Mouse (Mus musculus) heart, embryonic 14.5 days (tissue): ENCODE data around the gene Pkd1l3. TPM values are rescaled to one million over a fixed set of nuclear protein-coding genes. Genes with fewer than 3 reads are reported as not detected.
A peak's percentile ranks its signal among the peaks of the same experiment; 100 is the strongest.

Experiments
- ATAC-seq: fragments of 200-750 bp; cut with Nextera tagmentation; 2 replicates; pipeline ENCODE4 v1.8.0; 2017; ENCODE audit warnings: low read depth, moderate TSS enrichment; ENCODE audit not compliant: insufficient number of reproducible peaks, insufficient read depth, low FRiP score
- H3K27ac ChIP-seq, 2 experiments: fragments of 200-500 bp in 1 of 2; fragments of 300-500 bp in 1 of 2; sonication (generic) in 1 of 2; replicated peaks in 1 of 2; 2 replicates each; pipeline ENCODE4 v1.5.1; 2012 to 2014; ENCODE audit warnings: low read depth in 2 of 2, low read length in 2 of 2, control low read depth in 1 of 2, mild to moderate bottlenecking in 1 of 2, mixed read lengths in 1 of 2; ENCODE audit not compliant: control insufficient read depth in 1 of 2, insufficient read depth in 1 of 2
- H3K27me3 ChIP-seq: fragments of 300-500 bp; sonication (generic); 2 replicates; pipeline ENCODE4 v1.6.1; 2014; ENCODE audit warnings: mild to moderate bottlenecking, low read length, control low read depth; ENCODE audit not compliant: control insufficient read depth, insufficient read depth
- H3K36me3 ChIP-seq: fragments of 300-500 bp; sonication (generic); 2 replicates; pipeline ENCODE4 v1.6.1; 2014; ENCODE audit warnings: mild to moderate bottlenecking, control low read depth, low read length, mixed read lengths; ENCODE audit not compliant: control insufficient read depth, insufficient read depth
- H3K4me1 ChIP-seq, 2 experiments: fragments of 200-500 bp in 1 of 2; fragments of 300-500 bp in 1 of 2; sonication (generic) in 1 of 2; 2 replicates each; pipeline ENCODE4 v1.6.1; 2012 to 2014; ENCODE audit warnings: low read length in 2 of 2, control low read depth in 1 of 2, mixed read lengths in 1 of 2; ENCODE audit not compliant: control insufficient read depth in 2 of 2, insufficient read depth in 2 of 2
- H3K4me2 ChIP-seq: fragments of 300-500 bp; sonication (generic); 2 replicates; pipeline ENCODE4 v1.6.1; 2014; ENCODE audit warnings: mild to moderate bottlenecking, low read length
- H3K4me3 ChIP-seq, 2 experiments: fragments of 200-500 bp in 1 of 2; fragments of 300-500 bp in 1 of 2; sonication (generic) in 1 of 2; 2 replicates each; pipeline ENCODE4 v1.5.1; 2012 to 2014; ENCODE audit warnings: low read length in 2 of 2, mild to moderate bottlenecking in 2 of 2, control low read depth in 1 of 2, low read depth in 1 of 2, moderate library complexity in 1 of 2; ENCODE audit not compliant: control insufficient read depth in 1 of 2, insufficient read depth in 1 of 2
- H3K9ac ChIP-seq: fragments of 300-500 bp; sonication (generic); 2 replicates; pipeline ENCODE4 v1.6.1; 2014; ENCODE audit warnings: mild to moderate bottlenecking, low read length
- H3K9me3 ChIP-seq: fragments of 300-500 bp; sonication (generic); 2 replicates; pipeline ENCODE4 v1.6.1; 2016; ENCODE audit warnings: low read length, control low read depth; ENCODE audit not compliant: control insufficient read depth
- WGBS: fragments of 180-500 bp; shearing (Covaris S2); extraction: QIAGEN DNeasy Blood & Tissue Kit; methylation state at CpG from one replicate; pipeline ENCODE4 v1.1.7; 2014; 5-methylcytosine and 5-hydroxymethylcytosine counted together
- polyA plus RNA-seq: library from polyadenylated mRNA; unstranded; fragments of >200 nt; fragmentation: Nextera tagmentation; extraction: Ambion mirVana; gene quantifications from 2 replicates; pipeline ENCODE4 v1.2.1, GENCODE M21; 2014

Gene Pkd1l3
- 0.15 TPM in 1 of 2 replicates, not detected in the other for polyA plus RNA-seq

DNA sequence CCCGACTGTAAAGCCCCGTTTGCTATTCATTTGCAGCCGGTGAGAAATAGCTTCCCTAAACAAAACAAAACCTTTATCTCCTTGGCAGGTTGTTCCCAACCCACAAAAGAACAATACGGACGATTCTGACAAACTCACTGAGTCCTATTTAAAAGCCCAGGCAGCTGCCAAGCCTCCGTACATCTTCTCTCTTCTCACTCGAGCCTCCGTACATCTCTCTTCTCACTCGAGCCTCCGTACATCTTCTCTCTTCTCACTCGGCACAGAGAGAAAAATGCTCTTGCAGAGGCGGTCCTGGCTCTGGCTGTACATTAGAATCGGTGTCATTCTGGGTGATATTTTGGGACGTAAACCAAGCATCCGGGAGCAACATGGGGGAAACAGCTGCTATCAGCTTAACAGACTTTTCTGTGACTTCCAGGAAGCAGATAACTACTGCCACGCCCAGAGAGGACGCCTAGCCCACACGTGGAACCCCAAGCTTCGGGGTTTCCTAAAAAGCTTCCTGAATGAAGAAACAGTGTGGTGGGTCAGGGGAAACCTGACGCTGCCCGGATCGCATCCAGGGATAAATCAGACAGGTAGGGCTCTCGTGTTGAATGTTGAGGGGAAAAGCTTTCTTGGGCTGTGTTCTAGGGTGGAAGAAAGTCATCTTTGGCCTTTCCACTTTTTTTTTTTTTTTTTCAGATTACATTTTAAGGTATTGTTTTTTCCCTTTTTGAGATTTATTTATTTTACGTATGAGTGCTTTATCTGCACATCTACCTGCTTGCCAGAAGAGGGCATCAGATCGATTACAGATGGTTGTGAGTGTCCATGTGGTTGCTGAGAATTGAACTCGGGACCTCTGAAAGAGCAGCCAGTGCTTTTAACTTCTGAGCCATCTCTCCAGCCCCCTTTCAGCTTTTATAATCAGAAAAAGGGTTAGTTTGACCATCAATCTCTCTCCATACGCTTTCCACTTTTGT is at the start of gene Pkd1l3:
Gene Pkd1l3, plus strand, starts transcription at position 275 of the 968 bp plus-strand sequence.
- WGBS: 44% methylated on average over 27 of the region's 27 CpGs
- Histone ChIP-seq H3K9me3 (no peaks in the 10 kb centered on the region), H3K27ac (no peak within 1 kb of the TSS), H3K4me2 (peak within 1 kb of the TSS; percentile 34), H3K27me3 (no peaks in the 10 kb centered on the region), H3K36me3 (no peaks in the 10 kb centered on the region), H3K4me3 (no peak within 1 kb of the TSS), H3K9ac (no peak within 1 kb of the TSS), H3K4me1 (no peaks in the 10 kb centered on the region)
- ATAC-seq: no peak

- peaks cover 41% of the 10 kb centered on the region for H3K36me3 ChIP-seq
- H3K4me1 ChIP-seq: peaks cover 3 to 15% of the 10 kb centered on the region in 2 experiments
- peak overlapping the region; percentile 94 to 95; a peak in 3 of 4 replicates for H3K27ac ChIP-seq
- no peaks in the 10 kb centered on the region for H3K27me3 ChIP-seq
- no peaks in the 10 kb centered on the region for H3K9me3 ChIP-seq
- peak overlapping the region; percentile 86 to 94 for H3K4me3 ChIP-seq
- no peak for ATAC-seq
- WGBS: 3% methylated on average over 10 of the region's 10 CpGs
- peak overlapping the region; percentile 96 for H3K9ac ChIP-seq
- H3K4me2 ChIP-seq: peak overlapping the region; percentile 81
These were observed 49.6 kb upstream of the Pkd1l3 start for GRCm38 (mm10) chr8:109564766-109565165.

DNA sequence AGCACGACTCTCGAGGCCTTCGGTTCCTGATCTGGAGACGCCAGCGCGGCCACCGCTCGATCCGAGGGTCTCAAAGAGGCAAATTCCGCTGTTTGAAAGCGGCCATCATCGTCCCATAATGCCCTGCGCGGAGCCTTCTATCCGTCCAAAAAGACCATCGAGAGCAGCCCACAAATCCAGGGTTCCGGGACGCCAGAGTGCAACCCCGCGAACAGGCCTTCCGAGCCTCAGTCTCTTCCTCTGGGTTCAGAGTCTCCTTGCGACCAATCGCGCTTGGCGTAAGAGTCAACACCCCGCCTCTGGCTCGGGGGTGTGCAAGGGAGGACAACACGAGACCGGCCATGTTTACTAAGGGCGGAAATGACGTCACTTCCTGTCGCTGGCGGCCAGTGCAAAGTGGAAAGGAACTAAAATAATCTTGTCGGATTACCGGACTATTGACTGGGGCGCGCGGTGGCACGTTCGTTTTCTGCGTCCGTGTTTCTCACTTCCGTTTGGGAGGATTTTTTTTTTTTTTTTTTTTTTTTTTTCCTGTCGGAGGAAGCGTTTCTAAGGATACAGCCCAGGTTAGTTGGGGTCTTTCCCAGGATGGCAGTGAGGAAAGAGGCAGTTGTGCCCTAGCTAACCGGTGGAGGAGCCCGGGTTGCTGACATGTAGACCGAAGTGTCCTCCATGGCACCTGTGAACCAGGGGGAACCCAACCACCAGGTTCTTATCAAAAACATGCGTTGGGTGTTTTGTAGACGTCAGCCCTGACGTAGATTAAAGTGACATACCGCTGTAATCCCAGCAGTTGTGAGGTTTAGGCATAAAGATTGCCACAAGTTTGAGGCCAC is 48.6 kb upstream of the Pkd1l3 start, which contains the start of the genes Dhx38 and Txnl4b:
Gene Dhx38, minus strand, starts transcription at position 364 of the 836 bp plus-strand sequence.
Gene Txnl4b, plus strand, starts transcription at position 395 of the 836 bp plus-strand sequence.
- peaks cover 41% of the 10 kb centered on the region for H3K36me3 ChIP-seq
- H3K27ac ChIP-seq: peak within 1 kb of the TSS; percentile 94 to 95
- peak within 1 kb of the TSS; percentile 86 to 94 for H3K4me3 ChIP-seq
- peaks cover 3 to 15% of the 10 kb centered on the region in 2 experiments for H3K4me1 ChIP-seq
- no peaks in the 10 kb centered on the region for H3K9me3 ChIP-seq
- H3K27me3 ChIP-seq: no peaks in the 10 kb centered on the region
- peak; percentile 100 for ATAC-seq
- H3K4me2 ChIP-seq: peak within 1 kb of the TSS; percentile 81
- peak within 1 kb of the TSS; percentile 96 for H3K9ac ChIP-seq
- under 1% methylated on average over 52 of the region's 52 CpGs for WGBS

DNA sequence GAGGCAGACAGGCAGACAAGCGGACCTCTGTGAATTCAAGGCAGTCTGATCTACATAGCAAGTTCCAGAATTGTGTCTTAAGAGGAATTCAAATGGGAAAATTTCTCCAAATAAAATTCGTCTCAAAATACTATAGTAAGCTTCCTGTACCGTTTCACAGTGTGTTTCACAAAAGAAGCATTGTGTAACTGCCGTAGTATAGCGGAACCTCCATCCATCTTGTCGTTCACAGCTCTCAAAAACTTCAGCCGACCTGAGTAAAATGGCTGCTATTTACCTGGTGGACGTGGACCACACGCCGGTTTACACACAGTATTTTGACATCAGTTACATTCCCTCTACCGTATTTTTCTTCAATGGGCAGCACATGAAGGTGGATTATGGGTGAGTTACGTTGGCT is 43.2 kb upstream of the Pkd1l3 start:
- no peak overlapping the region for H3K27ac ChIP-seq
- 86% methylated on average over 12 of the region's 12 CpGs for WGBS

GRCm38 (mm10) chr8:109576311-109576710 is 38.0 kb upstream of the Pkd1l3 start:
- 77% methylated on average over 4 of the region's 4 CpGs for WGBS
- no peak overlapping the region for H3K4me2 ChIP-seq
- ATAC-seq: no peak
- no peak overlapping the region for H3K4me3 ChIP-seq
- no peaks in the 10 kb centered on the region for H3K27me3 ChIP-seq
- no peaks in the 10 kb centered on the region for H3K9me3 ChIP-seq
- peaks cover 16% of the 10 kb centered on the region for H3K36me3 ChIP-seq
- H3K27ac ChIP-seq: no peak overlapping the region
- no peak overlapping the region for H3K9ac ChIP-seq
- no peaks in the 10 kb centered on the region; a peak in 1 of 4 replicates for H3K4me1 ChIP-seq

More for the DNA sequence above, 43.2 kb upstream of the Pkd1l3 start:
- no peak overlapping the region for H3K4me2 ChIP-seq
- no peak for ATAC-seq
- no peak overlapping the region for H3K4me3 ChIP-seq
- peaks cover 3% of the 10 kb centered on the region in 2 experiments; a peak in 3 of 4 replicates for H3K4me1 ChIP-seq
- no peaks in the 10 kb centered on the region for H3K9me3 ChIP-seq
- peaks cover 42% of the 10 kb centered on the region for H3K36me3 ChIP-seq
- no peaks in the 10 kb centered on the region for H3K27me3 ChIP-seq
- H3K9ac ChIP-seq: no peak overlapping the region

GRCm38 (mm10) chr8:109578900-109579301 is 35.4 kb upstream of the Pkd1l3 start, which contains the start of gene Hp:
Hp (minus strand) TSS chr8:109579172.
- Histone ChIP-seq H3K36me3 (no peaks in the 10 kb centered on the region), H3K9ac (no peak within 1 kb of the TSS), H3K4me1 (no peaks in the 10 kb centered on the region), H3K9me3 (peaks cover 3% of the 10 kb centered on the region; the same call in 1 of the 2 replicates), H3K27me3 (no peaks in the 10 kb centered on the region), H3K4me2 (no peak within 1 kb of the TSS), H3K27ac (no peak within 1 kb of the TSS), H3K4me3 (no peak within 1 kb of the TSS)
- ATAC-seq: no peak
- WGBS: 70% methylated on average over 8 of the region's 8 CpGs

DNA sequence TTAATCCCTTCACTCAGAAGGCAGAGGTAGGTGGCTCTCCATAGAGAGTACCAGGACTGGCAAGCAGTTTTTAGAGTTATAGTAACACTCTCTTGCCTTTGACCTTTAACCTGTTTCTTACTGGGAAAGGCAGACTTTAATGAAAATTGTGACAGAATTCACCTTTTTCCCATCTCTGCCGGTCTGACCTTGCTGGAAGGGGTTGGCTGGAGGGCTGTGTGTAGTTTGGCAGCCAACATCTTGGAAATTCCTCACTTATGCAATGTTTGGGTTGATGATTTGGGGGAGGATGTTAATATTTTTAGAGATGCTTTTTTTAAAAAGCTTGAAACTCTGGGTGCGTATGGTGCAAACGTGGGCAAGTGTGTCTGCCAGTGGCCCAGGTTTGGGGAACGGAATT is 30.0 kb upstream of the Pkd1l3 start:
- WGBS: 76% methylated on average over 4 of the region's 4 CpGs

More for the DNA sequence above, 30.0 kb upstream of the Pkd1l3 start:
- H3K9ac ChIP-seq: no peak overlapping the region
- H3K4me1 ChIP-seq: no peaks in the 10 kb centered on the region; a peak in 1 of 4 replicates
- H3K9me3 ChIP-seq: peaks cover 8% of the 10 kb centered on the region; the same call in 1 of the 2 replicates
- no peak overlapping the region for H3K4me3 ChIP-seq
- no peak overlapping the region for H3K27ac ChIP-seq
- no peaks in the 10 kb centered on the region for H3K36me3 ChIP-seq
- H3K27me3 ChIP-seq: no peaks in the 10 kb centered on the region
- ATAC-seq: no peak
- H3K4me2 ChIP-seq: no peak overlapping the region
